Mouse (Mus musculus) G1E (cell line): Measurements from ENCODE around the gene Acy3. TPM values are rescaled to one million over a fixed set of nuclear protein-coding genes. Genes with fewer than 3 reads are reported as not detected.
"Not testable (repeated sequence)": the region's sequence is repeated elsewhere in the genome, so short reads cannot be mapped to it uniquely, and the experiment has no call there.

ENCODE experiments used
- ATAC-seq: 2 replicates; pipeline ENCODE4 v1.8.0; 2016; ENCODE audit warnings: mild to moderate bottlenecking; ENCODE audit not compliant: insufficient number of reproducible peaks, poor library complexity, low FRiP score, severe bottlenecking; ENCODE audit errors: extremely low read depth
- DNase-seq: peaks from one replicate; pipeline ENCODE4 v3.0.0; 2012; ENCODE audit warnings: low spot score
- H3K27me3 ChIP-seq: 2 replicates; pipeline ENCODE4 v1.6.1; 2012; ENCODE audit warnings: mild to moderate bottlenecking, low read length, inconsistent platforms; ENCODE audit not compliant: insufficient read depth
- H3K36me3 ChIP-seq: replicated peaks from 2 replicates; pipeline ENCODE3; 2012; ENCODE audit warnings: mild to moderate bottlenecking, inconsistent platforms
- H3K4me1 ChIP-seq: 2 replicates; pipeline ENCODE4 v1.6.1; 2012; ENCODE audit warnings: low read depth, low read length, inconsistent platforms, mixed read lengths; ENCODE audit not compliant: insufficient read depth
- H3K4me3 ChIP-seq: 2 replicates; pipeline ENCODE4 v1.5.1; 2012; ENCODE audit warnings: low read depth, mild to moderate bottlenecking, inconsistent platforms, low read length, moderate library complexity, mixed read lengths
- H3K9me3 ChIP-seq: replicated peaks from 2 replicates; pipeline ENCODE4 v1.6.1; 2012; ENCODE audit warnings: inconsistent platforms
- CTCF ChIP-seq: IDR thresholded peaks from 2 replicates; pipeline ENCODE4 v1.5.1; 2012; ENCODE audit warnings: low read depth, low read length, inconsistent platforms, mixed read lengths
- GATA1 ChIP-seq: IDR thresholded peaks from 2 replicates; pipeline ENCODE4 v1.6.1; 2012; ENCODE audit warnings: borderline replicate concordance, low read length, inconsistent platforms, mixed read lengths
- GATA2 ChIP-seq: IDR thresholded peaks from 2 replicates; pipeline ENCODE4 v1.6.1; 2012; ENCODE audit warnings: low read depth, low read length, inconsistent platforms, borderline replicate concordance
- POLR2AphosphoS5 ChIP-seq: IDR thresholded peaks from 2 replicates; pipeline ENCODE4 v1.6.1; 2012; ENCODE audit warnings: low read depth, low read length, inconsistent platforms; ENCODE audit not compliant: insufficient replicate concordance
- TAL1 ChIP-seq: conservative IDR thresholded peaks from 2 replicates; pipeline ENCODE4 v1.6.1; 2012; ENCODE audit warnings: low read depth, low read length, inconsistent platforms, mixed read lengths
- polyA plus RNA-seq: library from polyadenylated mRNA; stranded (reverse); fragments of >175 nt; gene quantifications from 2 replicates; pipeline ENCODE4 v1.2.3, GENCODE M21; 2012
- total RNA-seq, 2 experiments: library from RNA; stranded (forward) in 1 of 2; stranded (reverse) in 1 of 2; fragments of 200-1000 nt in 1 of 2; fragments of >200 nt in 1 of 2; fragmentation: Nextera tagmentation in 1 of 2; gene quantifications; 2 replicates each; pipeline ENCODE4 v1.2.3; 2014 to 2017

Gene Acy3
- total and polyA plus RNA-seq, 3 experiments: 0.55 to 7.4 (median 3.8) TPM

GRCm38 (mm10) chr19:4033298-4033697 is 46.9 kb downstream of the Acy3 start:
- ATAC-seq (no peak), DNase-seq (no peak)
- Histone ChIP-seq H3K36me3 (peaks cover 12% of the 10 kb centered on the region), H3K27me3 (no peaks in the 10 kb centered on the region), H3K9me3 (no peaks in the 10 kb centered on the region), H3K4me1 (peaks cover 10% of the 10 kb centered on the region; the same call in 1 of the 2 replicates), H3K4me3 (no peak overlapping the region)
- TF ChIP-seq POLR2AphosphoS5 (no peak), CTCF (no peak), TAL1 (no peak)

DNA sequence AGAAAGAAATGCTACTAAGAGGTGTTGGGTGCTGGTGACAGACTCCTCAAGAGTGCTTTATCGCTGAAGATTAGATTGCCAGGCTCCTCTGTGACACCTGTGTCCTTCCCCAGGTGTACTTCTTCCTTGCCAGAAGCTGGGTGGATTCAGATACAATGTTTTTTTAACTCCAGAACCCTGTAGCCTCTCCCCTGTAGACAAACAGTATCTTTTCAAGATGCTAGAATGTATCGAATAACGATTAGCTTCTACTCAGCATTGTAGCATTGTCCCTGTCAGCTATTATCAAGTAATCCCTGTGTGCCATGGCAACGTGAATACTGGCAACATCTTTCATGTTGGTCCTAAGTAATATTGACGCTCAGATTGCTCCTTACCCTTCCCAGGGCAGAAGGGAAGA is 47.4 kb downstream of the Acy3 start:
- Histone ChIP-seq H3K9me3 (no peaks in the 10 kb centered on the region), H3K4me3 (no peak overlapping the region), H3K4me1 (peaks cover 10% of the 10 kb centered on the region; the same call in 1 of the 2 replicates), H3K27me3 (no peaks in the 10 kb centered on the region), H3K36me3 (peaks cover 12% of the 10 kb centered on the region)
- DNase-seq: no peak
- no peak for TF ChIP-seq CTCF
- no peak for TF ChIP-seq POLR2AphosphoS5
- TF ChIP-seq TAL1: no peak
- no peak for TF ChIP-seq GATA2
- TF ChIP-seq GATA1: no peak
- no peak for ATAC-seq

- Histone ChIP-seq H3K9me3 (no peaks in the 10 kb centered on the region), H3K36me3 (peaks cover 12% of the 10 kb centered on the region), H3K27me3 (no peaks in the 10 kb centered on the region), H3K4me1 (peaks cover 10% of the 10 kb centered on the region; the same call in 1 of the 2 replicates), H3K4me3 (no peak overlapping the region; the same call in 1 of the 2 replicates)
- no peak for ATAC-seq
- no peak for DNase-seq
- TF ChIP-seq CTCF (no peak), POLR2AphosphoS5 (no peak), GATA1 (no peak), TAL1 (no peak), GATA2 (no peak)
Measured at GRCm38 (mm10) chr19:4036327-4037045, 50.1 kb downstream of the Acy3 start.

- Histone ChIP-seq H3K4me3 (peak overlapping the region; percentile 76), H3K4me1 (peaks cover 10% of the 10 kb centered on the region; the same call in 1 of the 2 replicates), H3K36me3 (peaks cover 12% of the 10 kb centered on the region)
- not testable (repeated sequence) for ATAC-seq, H3K9me3 ChIP-seq, H3K27me3 ChIP-seq, DNase-seq
Measured at GRCm38 (mm10) chr19:4037154-4037787, 50.9 kb downstream of the Acy3 start.

GRCm38 (mm10) chr19:4037788-4038232 is 51.4 kb downstream of the Acy3 start, which contains the start of gene Gstp1:
Gene Gstp1, minus strand, starts transcription at chr19:4037985.
- peak within 1 kb of the TSS; percentile 76 for H3K4me3 ChIP-seq
- peaks cover 6% of the 10 kb centered on the region for H3K9me3 ChIP-seq
- ATAC-seq (peak; percentile 22; the same call in 1 of the 2 replicates), DNase-seq (peak; percentile 49)
- TF ChIP-seq CTCF (no peak), GATA1 (no peak), GATA2 (no peak), POLR2AphosphoS5 (no peak), TAL1 (no peak)
- peaks cover 12% of the 10 kb centered on the region for H3K36me3 ChIP-seq
- H3K27me3 ChIP-seq: peaks cover 5% of the 10 kb centered on the region; the same call in 1 of the 2 replicates
- peaks cover 10% of the 10 kb centered on the region; the same call in 1 of the 2 replicates for H3K4me1 ChIP-seq

Other genes starting within 250 kb of the Acy3 start
Only the 20 nearest of the 32 such genes appear.
- gene Chka, start 134.8 kb upstream of the Acy3 start, total RNA-seq (2014; fragmentation: Nextera tagmentation): 26.7 and 32.5 TPM in 2 replicates
- 26.7 and 31.7 TPM in 2 replicates for gene Chka, start 134.8 kb upstream of the Acy3 start, total RNA-seq (2017)
- 7.4 and 10.9 TPM in 2 replicates for gene Chka, start 134.8 kb upstream of the Acy3 start, polyA plus RNA-seq
- gene Tcirg1, start 79.4 kb upstream of the Acy3 start, total RNA-seq (2014; fragmentation: Nextera tagmentation): 30.7 and 37.5 TPM in 2 replicates
- 37.0 and 48.5 TPM in 2 replicates for gene Tcirg1, start 79.4 kb upstream of the Acy3 start, total RNA-seq (2017)
- gene Tcirg1, start 79.4 kb upstream of the Acy3 start, polyA plus RNA-seq: 36.5 and 43.9 TPM in 2 replicates
- gene Ndufs8, start 73.8 kb upstream of the Acy3 start, total RNA-seq (2014; fragmentation: Nextera tagmentation): 200 and 270 TPM in 2 replicates
- 89.6 and 99.1 TPM in 2 replicates for gene Ndufs8, start 73.8 kb upstream of the Acy3 start, total RNA-seq (2017)
- gene Ndufs8, start 73.8 kb upstream of the Acy3 start, polyA plus RNA-seq: 45.0 and 128 TPM in 2 replicates
- not detected in 2 replicates for gene Aldh3b1, start 56.8 kb upstream of the Acy3 start, total RNA-seq (2014; fragmentation: Nextera tagmentation)
- 0.12 TPM in 1 of 2 replicates, not detected in the other for gene Aldh3b1, start 56.8 kb upstream of the Acy3 start, total RNA-seq (2017)
- not detected in 2 replicates for gene Aldh3b1, start 56.8 kb upstream of the Acy3 start, polyA plus RNA-seq
- gene Unc93b1, start 51.4 kb upstream of the Acy3 start, total RNA-seq (2014; fragmentation: Nextera tagmentation): 0.53 TPM in 1 of 2 replicates, not detected in the other
- gene Unc93b1, start 51.4 kb upstream of the Acy3 start, total RNA-seq (2017): 0.22 TPM in 1 of 2 replicates, not detected in the other
- 0.16 and 0.24 TPM in 2 replicates for gene Unc93b1, start 51.4 kb upstream of the Acy3 start, polyA plus RNA-seq
- not detected in 2 replicates for gene Aldh3b3, start 27.9 kb upstream of the Acy3 start, total RNA-seq (2014; fragmentation: Nextera tagmentation)
- gene Aldh3b3, start 27.9 kb upstream of the Acy3 start, total RNA-seq (2017): 0.06 and 0.11 TPM in 2 replicates
- not detected in 2 replicates for gene Aldh3b3, start 27.9 kb upstream of the Acy3 start, polyA plus RNA-seq
- not detected in 2 replicates for gene Aldh3b2, start 14.2 kb upstream of the Acy3 start, total RNA-seq (2014; fragmentation: Nextera tagmentation)
- gene Aldh3b2, start 14.2 kb upstream of the Acy3 start, total RNA-seq (2017): 0.06 and 0.11 TPM in 2 replicates
- gene Aldh3b2, start 14.2 kb upstream of the Acy3 start, polyA plus RNA-seq: not detected in 2 replicates
- not detected in 2 replicates for gene Tbx10, start 6.2 kb downstream of the Acy3 start, total RNA-seq (2014; fragmentation: Nextera tagmentation)
- gene Tbx10, start 6.2 kb downstream of the Acy3 start, total RNA-seq (2017): 0.06 TPM in 1 of 2 replicates, not detected in the other
- not detected in 2 replicates for gene Tbx10, start 6.2 kb downstream of the Acy3 start, polyA plus RNA-seq
- 11.0 and 13.1 TPM in 2 replicates for gene Nudt8, start 14.0 kb downstream of the Acy3 start, total RNA-seq (2014; fragmentation: Nextera tagmentation)
- gene Nudt8, start 14.0 kb downstream of the Acy3 start, total RNA-seq (2017): 11.7 and 19.5 TPM in 2 replicates
- 22.4 and 24.1 TPM in 2 replicates for gene Nudt8, start 14.0 kb downstream of the Acy3 start, polyA plus RNA-seq
- 1.9 and 3.2 TPM in 2 replicates for gene Gm49405, start 14.1 kb downstream of the Acy3 start, total RNA-seq (2014; fragmentation: Nextera tagmentation)
- 1.2 and 1.7 TPM in 2 replicates for gene Gm49405, start 14.1 kb downstream of the Acy3 start, total RNA-seq (2017)
- gene Gm49405, start 14.1 kb downstream of the Acy3 start, polyA plus RNA-seq: 3.7 and 4.7 TPM in 2 replicates
- 4.7 and 5.4 TPM in 2 replicates for gene Doc2g, start 16.7 kb downstream of the Acy3 start, total RNA-seq (2014; fragmentation: Nextera tagmentation)
- gene Doc2g, start 16.7 kb downstream of the Acy3 start, total RNA-seq (2017): 1.9 and 3.3 TPM in 2 replicates
- 10.0 and 10.1 TPM in 2 replicates for gene Doc2g, start 16.7 kb downstream of the Acy3 start, polyA plus RNA-seq
- 84.1 and 109 TPM in 2 replicates for gene Ndufv1, start 26.2 kb downstream of the Acy3 start, total RNA-seq (2014; fragmentation: Nextera tagmentation)
- gene Ndufv1, start 26.2 kb downstream of the Acy3 start, total RNA-seq (2017): 181 and 191 TPM in 2 replicates
- gene Ndufv1, start 26.2 kb downstream of the Acy3 start, polyA plus RNA-seq: 338 and 348 TPM in 2 replicates
- gene Gstp1, start 51.4 kb downstream of the Acy3 start, total RNA-seq (2014; fragmentation: Nextera tagmentation): 48.7 and 86.5 TPM in 2 replicates
- 36.8 and 46.2 TPM in 2 replicates for gene Gstp1, start 51.4 kb downstream of the Acy3 start, total RNA-seq (2017)
- gene Gstp1, start 51.4 kb downstream of the Acy3 start, polyA plus RNA-seq: 38.7 and 64.2 TPM in 2 replicates
- gene Gstp2, start 59.5 kb downstream of the Acy3 start, total RNA-seq (2014; fragmentation: Nextera tagmentation): 29.9 TPM in 1 of 2 replicates, not detected in the other
- gene Gstp2, start 59.5 kb downstream of the Acy3 start, total RNA-seq (2017): not detected in 2 replicates
- 0.28 TPM in 1 of 2 replicates, not detected in the other for gene Gstp2, start 59.5 kb downstream of the Acy3 start, polyA plus RNA-seq
- 38.1 and 40.8 TPM in 2 replicates for gene Gstp3, start 73.0 kb downstream of the Acy3 start, total RNA-seq (2014; fragmentation: Nextera tagmentation)
- gene Gstp3, start 73.0 kb downstream of the Acy3 start, total RNA-seq (2017): 21.0 and 24.6 TPM in 2 replicates
- gene Gstp3, start 73.0 kb downstream of the Acy3 start, polyA plus RNA-seq: 5.6 and 9.3 TPM in 2 replicates
- gene Cabp2, start 95.0 kb downstream of the Acy3 start, total RNA-seq (2014; fragmentation: Nextera tagmentation): not detected in 2 replicates
- gene Cabp2, start 95.0 kb downstream of the Acy3 start, total RNA-seq (2017): not detected in 2 replicates
- gene Cabp2, start 95.0 kb downstream of the Acy3 start, polyA plus RNA-seq: not detected in 2 replicates
- 36.6 and 40.9 TPM in 2 replicates for gene Cdk2ap2, start 110.6 kb downstream of the Acy3 start, total RNA-seq (2014; fragmentation: Nextera tagmentation)
- 25.4 and 30.7 TPM in 2 replicates for gene Cdk2ap2, start 110.6 kb downstream of the Acy3 start, total RNA-seq (2017)
- gene Cdk2ap2, start 110.6 kb downstream of the Acy3 start, polyA plus RNA-seq: 59.9 and 60.2 TPM in 2 replicates
- gene Pitpnm1, start 113.4 kb downstream of the Acy3 start, total RNA-seq (2014; fragmentation: Nextera tagmentation): 22.2 and 29.9 TPM in 2 replicates
- 12.9 and 17.8 TPM in 2 replicates for gene Pitpnm1, start 113.4 kb downstream of the Acy3 start, total RNA-seq (2017)
- gene Pitpnm1, start 113.4 kb downstream of the Acy3 start, polyA plus RNA-seq: 48.7 and 61.2 TPM in 2 replicates
- 36.8 and 39.9 TPM in 2 replicates for gene Aip, start 139.3 kb downstream of the Acy3 start, total RNA-seq (2014; fragmentation: Nextera tagmentation)
- gene Aip, start 139.3 kb downstream of the Acy3 start, total RNA-seq (2017): 22.3 and 23.9 TPM in 2 replicates
- gene Aip, start 139.3 kb downstream of the Acy3 start, polyA plus RNA-seq: 86.6 and 92.9 TPM in 2 replicates
- gene Gpr152, start 153.2 kb downstream of the Acy3 start, total RNA-seq (2014; fragmentation: Nextera tagmentation): not detected in 2 replicates
- gene Gpr152, start 153.2 kb downstream of the Acy3 start, total RNA-seq (2017): 0.11 TPM in 1 of 2 replicates, not detected in the other
- not detected in 2 replicates for gene Gpr152, start 153.2 kb downstream of the Acy3 start, polyA plus RNA-seq